Mouse (Mus musculus): ENCODE data around the gene H2bfm. TPM values are rescaled to one million over a fixed set of nuclear protein-coding genes. Genes with fewer than 3 reads are reported as not detected.
"Not testable (repeated sequence)": the region's sequence is repeated elsewhere in the genome, so short reads cannot be mapped to it uniquely, and the experiment has no call there.

Gene H2bfm
- polyA plus RNA-seq, 1 experiment = not detected

DNA sequence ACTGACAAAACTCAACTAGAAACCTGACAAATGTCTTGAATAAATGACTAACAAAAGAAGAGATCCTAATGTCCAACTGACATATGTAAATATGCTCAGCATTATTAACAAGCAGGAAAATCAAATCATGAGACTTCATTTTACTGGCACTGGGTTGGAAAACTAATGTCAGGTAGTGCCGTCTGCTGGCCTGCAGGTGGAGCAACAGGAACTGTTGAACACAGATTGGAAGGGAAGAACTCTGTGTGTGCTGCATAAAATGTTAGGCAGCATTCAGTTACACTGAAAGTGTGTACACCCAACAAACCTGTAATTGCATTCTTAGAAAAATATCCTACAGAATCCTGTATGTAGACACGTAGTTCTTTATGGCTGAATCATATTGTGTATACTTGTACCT, 32.6 kb downstream of the H2bfm start:
- no peaks in the 10 kb centered on the region for H3K27me3 ChIP-seq (ENCODE audit: control insufficient read depth, insufficient read depth, low read length)
- peak in 1 of 2 experiments; percentile 5 for DNase-seq (ENCODE audit: low read depth in 1 of 2, low spot score in 2 of 2)
- WGBS = 36% methylated on average over 2 of the region's 2 CpGs
- H3K4me3 ChIP-seq (ENCODE audit: extremely low read depth, insufficient read depth, insufficient read length) = no peak overlapping the region
- H3K4me1 ChIP-seq (ENCODE audit: control insufficient read depth, insufficient read depth, insufficient read length) = no peaks in the 10 kb centered on the region
- H3K36me3 ChIP-seq (ENCODE audit: control insufficient read depth, insufficient read depth, low read length) = no peaks in the 10 kb centered on the region
- no peak overlapping the region for H3K27ac ChIP-seq (ENCODE audit: insufficient read depth, low read length)
- TF ChIP-seq POLR2A (IDR thresholded peaks at IDR 0.05; ENCODE audit: low read depth, low read length) (no peak), CTCF (IDR thresholded peaks at IDR 0.05; ENCODE audit: extremely low read depth, insufficient read depth, insufficient read length, insufficient replicate concordance) (peak; percentile 21; the same call in 1 of the 2 replicates)

DNA sequence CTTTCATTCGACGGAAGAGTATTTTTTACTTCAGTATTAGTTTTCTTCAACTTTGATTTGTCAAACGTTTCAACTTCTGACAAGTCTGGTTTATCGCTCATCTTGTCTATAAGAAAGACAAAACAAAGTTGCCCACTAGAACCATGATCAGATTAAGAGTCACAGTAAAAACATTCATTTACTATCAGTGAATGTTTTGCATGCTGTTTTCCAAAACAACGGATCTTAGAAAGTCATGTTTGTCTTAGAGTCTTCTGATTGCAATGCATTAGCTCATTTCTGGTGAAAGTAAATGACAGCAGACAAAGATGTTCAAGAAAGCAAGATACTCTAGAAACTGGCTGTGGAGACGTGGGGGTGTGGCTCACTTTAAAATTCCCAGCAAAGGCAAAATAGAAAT, 48.3 kb downstream of the H2bfm start, which contains the start of gene Tmsb15b2:
Gene Tmsb15b2, minus strand, starts transcription at position 101 of the 400 bp plus-strand sequence.
- WGBS = 87% methylated on average over 6 of the region's 6 CpGs

DNA sequence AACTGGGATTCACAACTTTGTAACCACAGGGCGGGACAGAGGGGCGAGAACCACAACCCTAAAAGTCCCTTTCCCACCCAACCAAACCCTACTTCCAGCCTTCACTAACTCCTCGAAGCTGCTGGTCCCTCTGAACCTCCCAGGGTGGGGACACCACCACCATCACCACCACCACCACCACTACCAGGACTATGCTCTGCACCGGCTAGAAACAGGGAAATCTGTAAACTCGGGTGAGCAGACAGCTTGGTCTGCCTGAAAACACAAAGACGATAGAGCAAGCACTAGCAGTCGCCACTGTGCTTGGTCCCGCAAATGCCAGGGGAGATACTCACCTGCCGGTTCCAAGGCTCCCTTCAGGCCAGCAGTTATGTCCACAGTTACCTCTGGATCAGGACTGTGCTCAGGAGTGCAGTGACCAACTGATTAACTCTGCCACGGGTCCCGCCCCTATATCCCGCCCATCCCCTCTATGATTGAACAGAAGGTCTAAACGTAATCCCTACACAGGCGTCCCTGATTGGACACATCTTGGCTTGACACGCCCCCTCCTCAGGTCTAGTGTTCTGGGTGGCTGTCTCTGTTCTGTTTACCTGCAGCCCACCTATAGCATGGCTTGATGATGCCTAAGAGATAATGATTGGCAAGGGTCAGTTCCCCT, 49.4 kb downstream of the H2bfm start, which contains the start of the genes Tmsb15l and Tmsb15b1:
Gene Tmsb15l, minus strand, starts transcription at position 446 of the 661 bp plus-strand sequence.
Gene Tmsb15b1, minus strand, starts transcription at position 451 of the 661 bp plus-strand sequence.
- 32% methylated on average over 15 of the region's 15 CpGs for WGBS
- Histone ChIP-seq H3K27me3 (ENCODE audit: control insufficient read depth, insufficient read depth, low read length) (no peaks in the 10 kb centered on the region), H3K4me1 (ENCODE audit: control insufficient read depth, insufficient read depth, insufficient read length) (no peaks in the 10 kb centered on the region), H3K36me3 (ENCODE audit: control insufficient read depth, insufficient read depth, low read length) (no peaks in the 10 kb centered on the region), H3K4me3 (ENCODE audit: extremely low read depth, insufficient read depth, insufficient read length) (peak within 1 kb of the TSS; percentile 83), H3K27ac (ENCODE audit: insufficient read depth, low read length) (no peak within 1 kb of the TSS)
- peak; percentile 65 to 73 for DNase-seq (ENCODE audit: low read depth in 1 of 2, low spot score in 2 of 2)
- TF ChIP-seq CTCF (IDR thresholded peaks at IDR 0.05; ENCODE audit: extremely low read depth, insufficient read depth, insufficient read length, insufficient replicate concordance) = no peak
- no peak for TF ChIP-seq POLR2A (IDR thresholded peaks at IDR 0.05; ENCODE audit: low read depth, low read length)

More for the DNA sequence above, 48.3 kb downstream of the H2bfm start, which contains the start of gene Tmsb15b2:
- not testable (repeated sequence) for H3K27ac ChIP-seq (ENCODE audit: insufficient read depth, low read length); H3K27me3 ChIP-seq (ENCODE audit: control insufficient read depth, insufficient read depth, low read length); DNase-seq (ENCODE audit: low read depth in 1 of 2, low spot score in 2 of 2); H3K4me1 ChIP-seq (ENCODE audit: control insufficient read depth, insufficient read depth, insufficient read length); H3K36me3 ChIP-seq (ENCODE audit: control insufficient read depth, insufficient read depth, low read length)
- peak within 1 kb of the TSS; percentile 83; the same call in 1 of the 2 replicates for H3K4me3 ChIP-seq (ENCODE audit: extremely low read depth, insufficient read depth, insufficient read length)

Other genes starting within 250 kb of the H2bfm start
- 0.16 and 0.25 TPM in 2 replicates for gene Tceal1, start 219.3 kb upstream of the H2bfm start, polyA plus RNA-seq (2012; rRNA removed)
- 10.9 and 13.4 TPM in 2 replicates for gene Morf4l2, start 183.6 kb upstream of the H2bfm start, polyA plus RNA-seq (2012; rRNA removed)
- gene Glra4, start 147.2 kb upstream of the H2bfm start, polyA plus RNA-seq (2012; rRNA removed) = not detected in 2 replicates
- gene Plp1, start 104.7 kb upstream of the H2bfm start, polyA plus RNA-seq (2012; rRNA removed) = 2.4 and 2.5 TPM in 2 replicates
- not detected in 2 replicates for gene Rab9b, start 58.6 kb upstream of the H2bfm start, polyA plus RNA-seq (2012; rRNA removed)
- gene Tmsb15b2, start 48.2 kb downstream of the H2bfm start, polyA plus RNA-seq (2012; rRNA removed) = not detected in 2 replicates
- gene Tmsb15l, start 49.5 kb downstream of the H2bfm start, polyA plus RNA-seq (2012; rRNA removed) = 0.47 and 0.58 TPM in 2 replicates
- 0.34 and 0.41 TPM in 2 replicates for gene Tmsb15b1, start 49.5 kb downstream of the H2bfm start, polyA plus RNA-seq (2012; rRNA removed)
- gene Zcchc18, start 65.8 kb downstream of the H2bfm start, polyA plus RNA-seq (2012; rRNA removed) = 3.0 and 3.5 TPM in 2 replicates
- gene Slc25a53, start 111.0 kb downstream of the H2bfm start, polyA plus RNA-seq (2012; rRNA removed) = 29.4 and 29.7 TPM in 2 replicates
- 0.41 and 0.54 TPM in 2 replicates for gene Fam199x, start 122.3 kb downstream of the H2bfm start, polyA plus RNA-seq (2012; rRNA removed)
- gene Esx1, start 194.8 kb downstream of the H2bfm start, polyA plus RNA-seq (2012; rRNA removed) = not detected in 2 replicates

All from spleen, adult 2 months (tissue).